Mouse (Mus musculus) liver, embryonic 15.5 days (tissue): ENCODE results near the gene Rpl23. TPM values are rescaled to one million over a fixed set of nuclear protein-coding genes. Genes with fewer than 3 reads are reported as not detected.
A peak's percentile ranks its signal among the peaks of the same experiment; 100 is the strongest.

Experiments
- ATAC-seq: fragments of 200-750 bp; cut with Nextera tagmentation; 2 replicates; pipeline ENCODE4 v1.8.0; 2017; ENCODE audit warnings: moderate number of reproducible peaks, mild to moderate bottlenecking, moderate library complexity; ENCODE audit not compliant: insufficient read depth
- H3K27ac ChIP-seq: fragments of 300-500 bp; sonication (generic); replicated peaks from 2 replicates; pipeline ENCODE4 v1.5.1; 2015; ENCODE audit warnings: mild to moderate bottlenecking, inconsistent platforms
- H3K27me3 ChIP-seq: fragments of 300-500 bp; sonication (generic); 2 replicates; pipeline ENCODE4 v1.6.1; 2015; ENCODE audit warnings: mild to moderate bottlenecking, inconsistent platforms
- H3K36me3 ChIP-seq: fragments of 300-500 bp; sonication (generic); replicated peaks from 2 replicates; pipeline ENCODE4 v1.6.1; 2015; ENCODE audit warnings: moderate library complexity, mild to moderate bottlenecking, inconsistent platforms
- H3K4me1 ChIP-seq: fragments of 300-500 bp; sonication (generic); replicated peaks from 2 replicates; pipeline ENCODE4 v1.6.1; 2015; ENCODE audit warnings: inconsistent platforms
- H3K4me2 ChIP-seq: fragments of 300-500 bp; sonication (generic); 2 replicates; pipeline ENCODE4 v1.6.1; 2015; ENCODE audit warnings: moderate library complexity, mild to moderate bottlenecking, inconsistent platforms
- H3K4me3 ChIP-seq: fragments of 300-500 bp; sonication (generic); replicated peaks from 2 replicates; pipeline ENCODE4 v1.5.1; 2015; ENCODE audit warnings: mild to moderate bottlenecking, inconsistent platforms
- H3K9ac ChIP-seq: fragments of 300-500 bp; sonication (generic); 2 replicates; pipeline ENCODE4 v1.6.1; 2015; ENCODE audit warnings: moderate library complexity, mild to moderate bottlenecking, inconsistent platforms
- H3K9me3 ChIP-seq: fragments of 300-500 bp; sonication (generic); replicated peaks from 2 replicates; pipeline ENCODE4 v1.6.1; 2016; ENCODE audit warnings: inconsistent platforms
- WGBS: fragments of 180-500 bp; shearing (Covaris S2); methylation state at CpG from one replicate; pipeline ENCODE4 v1.1.7; 2015; ENCODE audit warnings: mixed read lengths; ENCODE audit not compliant: insufficient replicate concordance; 5-methylcytosine and 5-hydroxymethylcytosine counted together
- polyA plus RNA-seq: library from polyadenylated mRNA; unstranded; fragments of >200 nt; fragmentation: Nextera tagmentation; extraction: Ambion mirVana; gene quantifications from 2 replicates; pipeline ENCODE4 v1.2.1, GENCODE M21; 2015

Rpl23 gene
- polyA plus RNA-seq, 1 experiment from 2014 or later: 242 TPM

DNA sequence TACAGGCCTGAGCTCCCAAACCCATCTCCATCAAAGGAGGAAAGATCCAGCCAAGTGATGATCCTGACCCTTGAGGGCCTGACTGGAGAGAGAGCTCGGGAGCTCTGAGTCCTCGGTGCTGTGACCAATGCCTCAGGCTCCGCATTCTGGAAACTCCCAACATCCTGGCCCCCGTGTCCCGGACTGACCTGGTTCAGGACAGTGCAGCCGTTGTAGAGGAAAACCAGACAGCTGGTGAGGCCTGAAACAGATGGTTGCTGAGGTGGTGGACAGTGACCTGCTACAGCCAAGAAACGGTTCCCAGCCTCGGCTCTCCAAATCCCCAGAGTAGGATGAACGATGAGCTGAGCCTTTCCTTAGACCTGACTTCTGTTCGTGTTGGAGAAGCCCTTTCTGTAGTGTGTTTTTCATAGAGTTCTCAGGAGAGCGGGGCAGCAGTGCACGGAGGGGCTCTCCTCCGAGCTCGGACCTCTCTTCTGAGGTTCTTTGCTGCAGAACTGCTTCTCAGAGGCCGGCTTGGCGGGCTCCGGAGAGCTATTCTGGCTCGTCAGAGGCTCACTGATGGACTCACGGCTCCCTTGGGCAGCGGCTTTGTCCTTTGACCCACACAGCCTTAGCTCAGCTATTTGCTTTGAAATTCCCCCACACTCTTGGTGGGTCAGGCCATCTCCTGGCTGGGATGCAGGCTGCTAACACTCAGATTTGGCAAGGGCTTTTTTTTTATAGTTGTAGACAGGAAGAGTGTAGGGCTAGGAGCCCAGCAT lies 40.8 kb upstream of the Rpl23 start:
- H3K4me3 ChIP-seq: no peak overlapping the region
- no peak for ATAC-seq
- H3K36me3 ChIP-seq: peaks cover 35% of the 10 kb centered on the region
- no peaks in the 10 kb centered on the region for H3K27me3 ChIP-seq
- H3K4me1 ChIP-seq: peaks cover 72% of the 10 kb centered on the region
- H3K27ac ChIP-seq: peak overlapping the region; percentile 11; the same call in 1 of the 2 replicates
- no peaks in the 10 kb centered on the region for H3K9me3 ChIP-seq
- H3K4me2 ChIP-seq: peak overlapping the region; percentile 1; the same call in 1 of the 2 replicates
- no peak overlapping the region for H3K9ac ChIP-seq
- WGBS: 75% methylated on average over 20 of the region's 20 CpGs

DNA sequence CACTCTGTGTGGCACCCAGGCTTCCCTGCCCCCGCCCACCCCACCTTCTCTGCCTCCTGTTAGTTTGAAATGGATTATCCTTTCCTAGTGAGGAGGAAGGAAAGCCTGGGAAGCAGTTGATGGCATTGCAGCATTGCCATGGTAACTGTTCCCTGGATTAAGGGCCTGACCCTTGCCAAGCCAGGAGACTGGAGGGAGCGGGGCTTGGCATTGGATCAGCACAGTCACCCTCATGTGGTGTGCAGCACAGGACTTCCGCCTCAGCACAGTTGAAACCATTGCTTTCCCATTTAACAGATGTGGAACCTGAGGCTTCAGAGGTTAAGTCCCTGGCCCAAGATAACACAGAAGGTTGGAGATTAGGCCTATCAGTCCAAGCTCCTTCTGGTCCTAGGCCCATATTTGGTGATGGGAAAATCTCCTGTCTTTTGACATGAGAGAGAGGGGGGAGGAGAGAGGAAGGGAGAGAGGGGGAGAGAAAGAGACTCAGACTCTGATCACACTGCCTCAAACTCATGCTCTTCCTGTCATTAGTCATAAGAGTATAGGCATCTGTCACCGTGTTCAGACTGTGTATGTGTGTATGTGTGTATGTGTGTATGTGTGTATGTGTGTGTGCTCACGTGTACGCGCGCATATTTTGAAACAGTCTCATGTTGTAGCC lies 39.3 kb upstream of the Rpl23 start:
- ATAC-seq: no peak
- WGBS: 78% methylated on average over 8 of the region's 8 CpGs
- peaks cover 87% of the 10 kb centered on the region for H3K4me1 ChIP-seq

DNA sequence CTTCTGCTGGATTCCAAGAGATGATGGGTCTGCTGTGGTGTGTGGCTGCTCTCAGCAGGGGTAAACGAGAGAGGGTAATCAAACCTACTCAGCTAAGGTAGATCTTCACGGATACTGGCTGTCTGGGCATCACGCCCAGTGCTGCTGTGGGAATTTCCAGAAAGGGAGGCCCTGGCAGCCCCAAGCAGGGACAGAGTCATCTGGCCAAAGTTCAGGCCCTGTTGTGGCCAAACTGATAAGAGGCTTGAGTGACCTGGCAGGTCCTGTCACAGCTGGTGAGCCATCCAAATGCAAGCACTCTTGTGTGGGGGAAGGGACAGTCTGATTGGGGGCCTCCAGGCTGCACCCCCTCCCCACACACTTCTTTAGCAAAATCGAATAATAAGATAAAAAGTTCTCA lies 38.6 kb upstream of the Rpl23 start:
- H3K4me2 ChIP-seq: no peak overlapping the region
- H3K36me3 ChIP-seq: peaks cover 26% of the 10 kb centered on the region
- no peak overlapping the region for H3K9ac ChIP-seq
- H3K9me3 ChIP-seq: no peaks in the 10 kb centered on the region
- 50% methylated on average over 4 of the region's 4 CpGs for WGBS
- ATAC-seq: peak; percentile 55
- H3K4me1 ChIP-seq: peaks cover 88% of the 10 kb centered on the region
- H3K27me3 ChIP-seq: no peaks in the 10 kb centered on the region
- H3K4me3 ChIP-seq: no peak overlapping the region
- peak overlapping the region; percentile 45; the same call in 1 of the 2 replicates for H3K27ac ChIP-seq

More for the DNA sequence above, 39.3 kb upstream of the Rpl23 start:
- Histone ChIP-seq H3K4me2 (no peak overlapping the region), H3K4me3 (no peak overlapping the region), H3K27me3 (no peaks in the 10 kb centered on the region), H3K9ac (no peak overlapping the region), H3K27ac (peak overlapping the region; percentile 24; the same call in 1 of the 2 replicates), H3K36me3 (peaks cover 28% of the 10 kb centered on the region), H3K9me3 (no peaks in the 10 kb centered on the region)

DNA sequence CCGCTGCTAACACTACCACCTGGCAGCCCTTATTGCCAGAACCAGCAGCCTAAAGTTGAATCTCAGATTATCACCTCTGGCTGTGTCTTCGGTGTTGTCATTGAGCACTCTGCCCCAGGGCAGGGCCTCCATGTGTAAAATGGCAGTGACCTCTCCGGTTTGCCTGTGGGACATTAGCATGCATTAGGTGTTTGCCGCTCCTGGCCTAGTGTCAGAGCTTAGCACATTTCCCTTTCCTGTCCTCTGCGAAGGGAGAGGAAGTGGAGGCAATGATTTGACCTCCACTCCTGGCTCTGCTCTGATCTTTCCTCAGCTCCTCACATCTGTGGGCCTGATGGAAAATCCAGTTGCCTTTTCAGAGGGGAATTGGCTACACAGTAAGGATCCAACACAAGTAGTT lies 37.7 kb upstream of the Rpl23 start:
- no peaks in the 10 kb centered on the region for H3K27me3 ChIP-seq
- WGBS: 48% methylated on average over 5 of the region's 5 CpGs
- H3K27ac ChIP-seq: peak overlapping the region; percentile 10; the same call in 1 of the 2 replicates
- H3K4me3 ChIP-seq: no peak overlapping the region
- H3K9ac ChIP-seq: no peak overlapping the region
- H3K36me3 ChIP-seq: peaks cover 21% of the 10 kb centered on the region
- H3K4me2 ChIP-seq: no peak overlapping the region
- H3K9me3 ChIP-seq: no peaks in the 10 kb centered on the region
- peaks cover 89% of the 10 kb centered on the region for H3K4me1 ChIP-seq
- no peak for ATAC-seq

DNA sequence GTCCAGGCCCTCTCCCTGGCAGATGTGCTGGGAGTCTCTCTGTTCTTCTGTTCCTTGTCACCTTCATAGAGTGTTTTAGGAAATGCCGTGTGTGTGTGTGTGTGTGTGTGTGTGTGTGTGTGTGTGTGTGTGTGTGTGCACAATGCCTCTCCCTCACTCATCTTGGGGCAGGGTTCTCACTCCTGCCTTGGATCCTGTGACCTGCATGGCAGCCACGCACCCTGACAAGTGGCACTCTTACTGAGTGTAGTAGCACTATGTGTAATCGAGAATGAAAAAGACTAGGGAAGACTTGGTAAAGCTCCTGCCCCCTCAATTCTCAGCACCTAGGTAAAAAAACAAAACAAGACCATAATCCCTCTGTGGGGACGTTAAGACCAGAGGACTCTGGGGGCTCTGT lies 36.9 kb upstream of the Rpl23 start:
- Histone ChIP-seq H3K27ac (0 out of 2 replicates have a peak overlapping the region, but pooled peaks have one; percentile 55), H3K4me3 (no peak overlapping the region), H3K9me3 (no peaks in the 10 kb centered on the region), H3K4me1 (peaks cover 91% of the 10 kb centered on the region), H3K36me3 (peaks cover 13% of the 10 kb centered on the region), H3K9ac (no peak overlapping the region), H3K27me3 (no peaks in the 10 kb centered on the region), H3K4me2 (no peak overlapping the region)
- no peak for ATAC-seq
- WGBS: 54% methylated on average over 4 of the region's 4 CpGs

DNA sequence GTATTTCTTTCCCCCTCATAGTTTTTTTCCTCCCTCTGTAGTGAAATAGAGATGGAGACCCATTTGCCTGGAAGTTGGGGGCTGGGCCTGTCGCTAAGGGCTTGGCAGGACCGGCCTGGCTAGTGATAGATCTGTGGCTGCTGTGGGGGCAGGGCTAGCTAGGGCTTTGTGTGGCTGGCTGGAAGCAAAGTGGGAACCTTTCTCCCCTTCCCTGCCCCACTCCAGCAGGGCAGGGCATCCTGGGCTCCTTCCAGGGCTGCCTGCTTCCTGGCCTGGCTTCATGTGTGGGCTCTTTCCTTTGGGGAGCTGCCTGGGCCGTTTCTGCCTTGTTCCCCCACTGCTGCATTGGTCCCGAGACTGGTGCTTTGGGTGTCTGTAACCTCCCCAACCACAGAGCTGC lies 36.3 kb upstream of the Rpl23 start:
- Histone ChIP-seq H3K9ac (no peak overlapping the region), H3K27ac (0 out of 2 replicates have a peak overlapping the region, but pooled peaks have one; percentile 55), H3K4me3 (no peak overlapping the region), H3K9me3 (no peaks in the 10 kb centered on the region), H3K4me2 (no peak overlapping the region), H3K36me3 (peaks cover 11% of the 10 kb centered on the region), H3K4me1 (peaks cover 96% of the 10 kb centered on the region), H3K27me3 (no peaks in the 10 kb centered on the region)
- 19% methylated on average over 4 of the region's 4 CpGs for WGBS
- no peak for ATAC-seq

DNA sequence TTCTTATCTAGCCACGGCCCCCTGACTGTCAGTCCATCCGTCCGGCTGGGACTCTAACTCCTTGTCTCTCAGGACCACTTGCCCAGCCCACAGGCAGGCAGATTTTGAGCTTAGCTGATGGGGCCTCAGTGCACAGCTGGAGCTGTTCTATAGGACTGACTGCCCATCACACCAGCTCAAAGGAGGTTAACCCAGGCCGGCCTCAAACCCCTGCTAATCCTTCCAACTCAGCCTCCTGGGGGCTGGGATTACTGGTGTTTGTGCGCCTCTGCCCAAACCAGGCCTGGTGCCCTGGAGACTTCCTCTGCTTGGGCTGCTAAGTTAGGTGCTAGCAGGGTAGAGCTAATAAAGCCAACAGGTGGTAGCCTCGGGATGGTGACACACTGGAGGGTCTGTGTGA lies 35.8 kb upstream of the Rpl23 start:
- Histone ChIP-seq H3K27ac (peak overlapping the region; percentile 24; the same call in 1 of the 2 replicates), H3K4me2 (no peak overlapping the region), H3K4me3 (no peak overlapping the region), H3K9me3 (no peaks in the 10 kb centered on the region), H3K27me3 (no peaks in the 10 kb centered on the region), H3K36me3 (peaks cover 11% of the 10 kb centered on the region), H3K9ac (no peak overlapping the region), H3K4me1 (peaks cover 97% of the 10 kb centered on the region)
- no peak for ATAC-seq
- WGBS: 42% methylated on average over 6 of the region's 6 CpGs

DNA sequence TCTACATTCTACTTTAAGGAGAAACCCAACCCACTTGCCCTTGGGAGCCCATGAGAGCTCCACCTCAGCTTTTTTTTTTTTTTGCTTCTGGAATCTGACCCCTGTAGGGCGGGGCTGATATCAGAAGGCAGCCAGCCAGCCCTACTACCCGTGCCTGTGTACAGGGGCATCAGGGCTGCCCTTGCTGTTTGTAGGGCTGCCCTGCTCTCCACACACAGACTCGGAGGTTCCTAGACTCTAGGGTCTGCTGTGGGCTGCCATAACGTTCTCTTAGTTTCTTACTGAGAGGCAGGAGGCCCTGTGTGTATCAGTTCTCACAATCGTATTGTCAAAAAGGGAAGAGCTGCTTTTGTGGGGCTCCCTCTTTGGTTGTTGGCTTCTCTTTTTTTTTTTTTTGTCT lies 35.1 kb upstream of the Rpl23 start:
- H3K4me2 ChIP-seq: peak overlapping the region; percentile 33; the same call in 1 of the 2 replicates
- H3K27ac ChIP-seq: peak overlapping the region; percentile 24; the same call in 1 of the 2 replicates
- H3K9me3 ChIP-seq: no peaks in the 10 kb centered on the region
- ATAC-seq: peak; percentile 38; the same call in 1 of the 2 replicates
- H3K4me1 ChIP-seq: peaks cover 97% of the 10 kb centered on the region
- no peaks in the 10 kb centered on the region for H3K27me3 ChIP-seq
- H3K4me3 ChIP-seq: no peak overlapping the region
- H3K36me3 ChIP-seq: peaks cover 11% of the 10 kb centered on the region
- H3K9ac ChIP-seq: no peak overlapping the region
- 6% methylated on average over 5 of the region's 5 CpGs for WGBS

DNA sequence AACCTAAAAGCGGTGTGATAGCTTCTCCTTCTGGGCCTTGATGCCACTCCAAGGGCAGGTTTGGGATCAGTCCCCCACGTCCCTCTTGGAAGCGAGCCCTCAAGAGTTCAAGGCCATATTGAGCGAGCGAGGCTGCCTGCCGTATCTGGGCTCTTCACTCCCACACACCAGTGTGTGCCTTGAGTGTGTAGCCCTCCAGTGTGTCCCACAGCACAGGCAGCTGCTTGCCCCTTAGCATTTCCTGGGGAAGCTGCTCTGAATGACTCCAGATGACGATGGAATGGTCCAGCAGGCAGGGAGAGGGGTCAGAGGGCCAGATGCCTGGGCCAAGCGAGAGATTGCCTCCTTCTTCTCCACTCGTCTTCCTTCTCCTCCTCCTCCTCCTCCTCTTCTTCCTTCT lies 34.7 kb upstream of the Rpl23 start:
- H3K36me3 ChIP-seq: peaks cover 11% of the 10 kb centered on the region
- peaks cover 97% of the 10 kb centered on the region for H3K4me1 ChIP-seq
- 59% methylated on average over 9 of the region's 9 CpGs for WGBS
- no peak overlapping the region for H3K9ac ChIP-seq
- no peak overlapping the region for H3K4me2 ChIP-seq
- no peak overlapping the region for H3K4me3 ChIP-seq
- H3K9me3 ChIP-seq: no peaks in the 10 kb centered on the region
- ATAC-seq: no peak
- no peaks in the 10 kb centered on the region for H3K27me3 ChIP-seq
- 0 out of 2 replicates have a peak overlapping the region, but pooled peaks have one; percentile 29 for H3K27ac ChIP-seq

DNA sequence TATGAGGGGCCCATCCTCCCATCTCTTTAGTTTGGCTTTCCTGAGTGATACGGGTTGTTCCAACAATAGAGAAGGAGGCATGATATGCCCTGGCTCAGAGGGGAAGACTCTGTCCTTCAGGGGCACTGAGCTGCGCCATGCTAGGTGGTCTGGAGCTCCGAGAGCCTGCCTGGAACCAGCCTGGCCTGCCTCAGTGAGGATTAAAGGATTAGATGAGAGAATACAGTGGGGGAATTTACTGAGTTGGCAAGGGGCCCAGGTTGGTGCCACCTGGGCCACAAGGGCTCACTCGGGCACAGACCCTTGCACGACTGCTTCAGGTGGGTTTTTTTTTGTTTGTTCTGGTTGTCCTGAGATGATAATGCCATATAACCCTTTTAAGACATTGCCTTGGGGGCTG lies 33.9 kb upstream of the Rpl23 start:
- H3K36me3 ChIP-seq: peaks cover 11% of the 10 kb centered on the region
- 72% methylated on average over 5 of the region's 5 CpGs for WGBS
- no peaks in the 10 kb centered on the region for H3K27me3 ChIP-seq
- ATAC-seq: no peak
- H3K9me3 ChIP-seq: no peaks in the 10 kb centered on the region
- peaks cover 95% of the 10 kb centered on the region for H3K4me1 ChIP-seq
- H3K27ac ChIP-seq: no peak overlapping the region
- no peak overlapping the region for H3K4me3 ChIP-seq
- H3K4me2 ChIP-seq: no peak overlapping the region
- no peak overlapping the region for H3K9ac ChIP-seq

DNA sequence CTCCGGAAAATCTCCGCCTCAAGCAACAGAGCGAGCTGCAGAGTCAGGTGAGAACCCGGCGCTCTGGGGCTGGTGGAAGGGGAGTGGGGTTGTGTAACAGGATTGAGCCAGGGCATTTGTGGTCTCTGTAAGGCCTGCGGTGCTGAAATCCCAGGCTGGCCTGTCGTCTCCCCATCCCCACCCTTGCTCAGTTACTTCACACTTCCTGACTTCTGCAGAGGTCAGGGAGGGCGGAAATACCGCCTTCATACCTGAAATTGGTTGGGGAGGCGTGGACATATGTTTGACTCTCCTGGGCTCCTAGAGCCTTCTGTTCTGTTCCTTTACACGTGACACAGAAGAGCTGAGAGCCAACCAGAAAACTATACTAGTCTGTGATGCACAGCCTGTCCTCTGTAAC lies 33.5 kb upstream of the Rpl23 start:
- Histone ChIP-seq H3K4me2 (no peak overlapping the region), H3K27ac (0 out of 2 replicates have a peak overlapping the region, but pooled peaks have one; percentile 29), H3K27me3 (no peaks in the 10 kb centered on the region), H3K4me1 (peaks cover 94% of the 10 kb centered on the region), H3K4me3 (no peak overlapping the region), H3K36me3 (peaks cover 11% of the 10 kb centered on the region), H3K9ac (no peak overlapping the region), H3K9me3 (no peaks in the 10 kb centered on the region)
- ATAC-seq: no peak
- WGBS: 66% methylated on average over 11 of the region's 11 CpGs
